Mouse (Mus musculus) hindbrain, embryonic 16.5 days (tissue): ENCODE data around the gene Smarca4. TPM values are rescaled to one million over a fixed set of nuclear protein-coding genes. Genes with fewer than 3 reads are reported as not detected.
A peak's percentile ranks its signal among the peaks of the same experiment; 100 is the strongest.

ENCODE experiments used
- ATAC-seq: fragments of 200-750 bp; cut with Nextera tagmentation; 2 replicates; pipeline ENCODE4 v1.8.0; 2017; ENCODE audit warnings: moderate TSS enrichment, moderate library complexity
- H3K27ac ChIP-seq: fragments of 300-500 bp; sonication (generic); 2 replicates; pipeline ENCODE4 v1.5.1; 2014; ENCODE audit warnings: low read depth, mild to moderate bottlenecking, control low read depth, low read length, moderate library complexity
- H3K27me3 ChIP-seq: fragments of 300-500 bp; sonication (generic); replicated peaks from 2 replicates; pipeline ENCODE4 v1.6.1; 2014; ENCODE audit warnings: low read length; ENCODE audit not compliant: control insufficient read depth, insufficient read depth
- H3K36me3 ChIP-seq: fragments of 300-500 bp; sonication (generic); 2 replicates; pipeline ENCODE4 v1.6.1; 2014; ENCODE audit warnings: mild to moderate bottlenecking, low read length, moderate library complexity, mixed read lengths; ENCODE audit not compliant: control insufficient read depth, insufficient read depth
- H3K4me1 ChIP-seq: fragments of 300-500 bp; sonication (generic); 2 replicates; pipeline ENCODE4 v1.6.1; 2014; ENCODE audit warnings: low read depth, low read length; ENCODE audit not compliant: control insufficient read depth, insufficient read depth
- H3K4me2 ChIP-seq: fragments of 300-500 bp; sonication (generic); 2 replicates; pipeline ENCODE4 v1.6.1; 2014; ENCODE audit warnings: mild to moderate bottlenecking, low read length, control low read depth, moderate library complexity
- H3K4me3 ChIP-seq: fragments of 300-500 bp; sonication (generic); 2 replicates; pipeline ENCODE4 v1.5.1; 2014; ENCODE audit warnings: mild to moderate bottlenecking, low read length, control low read depth, moderate library complexity
- H3K9ac ChIP-seq: fragments of 300-500 bp; sonication (generic); 2 replicates; pipeline ENCODE4 v1.6.1; 2014; ENCODE audit warnings: low read depth, mild to moderate bottlenecking, control low read depth, low read length, moderate library complexity
- H3K9me3 ChIP-seq: fragments of 300-500 bp; sonication (generic); 2 replicates; pipeline ENCODE4 v1.6.1; 2014; ENCODE audit warnings: mild to moderate bottlenecking, low read length, moderate library complexity; ENCODE audit not compliant: control insufficient read depth
- WGBS: fragments of 180-500 bp; shearing (Covaris S2); extraction: QIAGEN DNeasy Blood & Tissue Kit; methylation state at CpG from one replicate; pipeline ENCODE4 v1.1.7; 2014; 5-methylcytosine and 5-hydroxymethylcytosine counted together
- polyA plus RNA-seq: library from polyadenylated mRNA; unstranded; fragments of >200 nt; fragmentation: Nextera tagmentation; extraction: Ambion mirVana; gene quantifications from 2 replicates; pipeline ENCODE4 v1.2.1, GENCODE M21; 2015

Smarca4 gene
- polyA plus RNA-seq, 1 experiment from 2014 or later, result 109 TPM

DNA sequence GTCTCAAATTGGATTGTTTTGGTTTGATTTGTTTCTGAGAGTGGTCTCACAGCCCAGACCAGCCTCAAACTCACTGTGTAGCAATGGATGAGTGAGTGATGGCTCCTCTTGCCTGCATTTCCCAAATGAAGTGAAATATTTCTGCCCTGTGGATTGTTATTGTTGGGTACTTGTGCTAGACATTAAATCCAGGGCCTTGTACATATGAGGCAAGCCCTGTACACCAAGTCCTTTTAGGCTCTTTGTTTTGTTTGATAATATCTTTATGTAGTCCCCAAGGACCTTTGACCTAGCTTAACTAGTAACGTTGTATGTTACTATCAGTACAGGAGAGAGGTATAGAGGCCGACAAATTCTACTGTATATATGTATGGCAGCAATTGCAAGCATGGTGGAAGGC lies 21.1 kb upstream of the Smarca4 start:
- H3K9me3 ChIP-seq, result no peaks in the 10 kb centered on the region
- H3K4me2 ChIP-seq, result no peak overlapping the region
- H3K27me3 ChIP-seq, result no peaks in the 10 kb centered on the region
- H3K4me1 ChIP-seq, result peaks cover 27% of the 10 kb centered on the region
- no peak overlapping the region for H3K27ac ChIP-seq
- no peak overlapping the region for H3K4me3 ChIP-seq
- H3K36me3 ChIP-seq, result peaks cover 5% of the 10 kb centered on the region
- H3K9ac ChIP-seq, result no peak overlapping the region
- no peak for ATAC-seq
- WGBS, result 98% methylated on average over 2 of the region's 2 CpGs

DNA sequence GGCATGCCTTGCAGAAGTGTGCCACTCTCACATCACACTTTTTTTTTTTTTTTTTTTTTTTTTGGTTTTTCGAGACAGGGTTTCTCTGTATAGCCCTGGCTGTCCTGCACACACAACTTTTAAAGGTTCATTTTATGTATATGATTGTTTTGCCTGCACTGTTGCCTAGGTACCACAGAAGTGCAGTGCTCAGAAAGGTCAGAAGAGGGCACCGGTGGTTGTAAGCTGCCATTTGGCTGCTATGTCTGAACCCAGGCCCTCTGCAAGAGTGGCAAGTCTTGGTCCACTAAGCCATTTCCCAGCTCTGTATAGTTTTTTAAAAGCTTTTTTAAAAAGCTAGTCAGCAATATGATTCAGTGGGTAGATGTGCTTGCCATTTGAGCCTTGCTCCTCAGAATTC lies 17.8 kb upstream of the Smarca4 start:
- no peak overlapping the region for H3K27ac ChIP-seq
- H3K4me1 ChIP-seq, result peaks cover 18% of the 10 kb centered on the region
- no peak overlapping the region for H3K9ac ChIP-seq
- H3K9me3 ChIP-seq, result no peaks in the 10 kb centered on the region
- peaks cover 2% of the 10 kb centered on the region; the same call in 1 of the 2 replicates for H3K36me3 ChIP-seq
- no peak overlapping the region for H3K4me2 ChIP-seq
- 40% methylated on average over 2 of the region's 2 CpGs for WGBS
- no peak overlapping the region for H3K4me3 ChIP-seq
- ATAC-seq, result no peak
- H3K27me3 ChIP-seq, result no peaks in the 10 kb centered on the region

GRCm38 (mm10) chr9:21600186-21600585 lies 15.8 kb upstream of the Smarca4 start:
- WGBS, result 85% methylated on average over 3 of the region's 3 CpGs
- H3K36me3 ChIP-seq, result peaks cover 2% of the 10 kb centered on the region; the same call in 1 of the 2 replicates
- no peak for ATAC-seq
- H3K4me1 ChIP-seq, result peaks cover 3% of the 10 kb centered on the region
- no peak overlapping the region for H3K27ac ChIP-seq
- H3K4me3 ChIP-seq, result no peak overlapping the region
- no peak overlapping the region for H3K4me2 ChIP-seq
- H3K9ac ChIP-seq, result no peak overlapping the region
- H3K27me3 ChIP-seq, result no peaks in the 10 kb centered on the region
- no peaks in the 10 kb centered on the region for H3K9me3 ChIP-seq

DNA sequence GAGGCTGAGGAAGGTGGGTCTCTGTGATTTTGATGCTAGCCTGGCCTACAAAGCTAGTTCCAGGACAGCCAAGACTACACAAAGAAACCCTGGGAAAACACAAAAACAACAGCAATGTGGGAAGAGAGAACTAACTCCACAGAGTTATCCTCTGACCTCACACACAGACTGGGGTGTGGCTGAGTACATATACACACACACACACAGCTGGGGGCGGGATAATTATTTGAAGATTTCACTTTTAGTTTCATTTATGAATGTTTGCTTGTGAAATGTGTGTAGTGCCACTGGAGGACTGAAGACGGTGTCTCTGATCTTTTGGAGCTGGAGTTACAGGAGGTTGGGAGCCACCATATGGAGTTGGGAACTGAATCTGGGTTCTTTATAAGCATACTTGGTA lies 14.9 kb upstream of the Smarca4 start:
- peaks cover 2% of the 10 kb centered on the region; the same call in 1 of the 2 replicates for H3K36me3 ChIP-seq
- no peak overlapping the region for H3K4me3 ChIP-seq
- H3K27ac ChIP-seq, result no peak overlapping the region
- ATAC-seq, result no peak
- no peaks in the 10 kb centered on the region for H3K9me3 ChIP-seq
- no peak overlapping the region for H3K9ac ChIP-seq
- WGBS, result 86% methylated on average over 2 of the region's 2 CpGs
- no peak overlapping the region for H3K4me2 ChIP-seq
- H3K4me1 ChIP-seq, result no peaks in the 10 kb centered on the region
- no peaks in the 10 kb centered on the region for H3K27me3 ChIP-seq

- H3K27ac ChIP-seq, result no peak overlapping the region
- ATAC-seq, result peak; percentile 85
- no peak overlapping the region for H3K4me2 ChIP-seq
- no peaks in the 10 kb centered on the region for H3K9me3 ChIP-seq
- H3K4me3 ChIP-seq, result no peak overlapping the region
- no peaks in the 10 kb centered on the region for H3K4me1 ChIP-seq
- 51% methylated on average over 10 of the region's 10 CpGs for WGBS
- H3K36me3 ChIP-seq, result peaks cover 2% of the 10 kb centered on the region; the same call in 1 of the 2 replicates
- no peaks in the 10 kb centered on the region for H3K27me3 ChIP-seq
- H3K9ac ChIP-seq, result no peak overlapping the region
Observed at GRCm38 (mm10) chr9:21601722-21602399, 14.1 kb upstream of the Smarca4 start.

- no peaks in the 10 kb centered on the region for H3K36me3 ChIP-seq
- no peak overlapping the region for H3K4me3 ChIP-seq
- no peaks in the 10 kb centered on the region for H3K27me3 ChIP-seq
- H3K9ac ChIP-seq, result no peak overlapping the region
- no peak overlapping the region for H3K4me2 ChIP-seq
- 74% methylated on average over 5 of the region's 5 CpGs for WGBS
- no peaks in the 10 kb centered on the region for H3K4me1 ChIP-seq
- H3K27ac ChIP-seq, result no peak overlapping the region
- H3K9me3 ChIP-seq, result no peaks in the 10 kb centered on the region
- no peak for ATAC-seq
Observed at GRCm38 (mm10) chr9:21604119-21604518, 11.8 kb upstream of the Smarca4 start.

GRCm38 (mm10) chr9:21605865-21606264 lies 10.1 kb upstream of the Smarca4 start:
- Histone ChIP-seq H3K4me2 (no peak overlapping the region), H3K9ac (no peak overlapping the region), H3K4me3 (no peak overlapping the region), H3K27me3 (no peaks in the 10 kb centered on the region), H3K4me1 (no peaks in the 10 kb centered on the region), H3K36me3 (no peaks in the 10 kb centered on the region), H3K9me3 (no peaks in the 10 kb centered on the region), H3K27ac (no peak overlapping the region)
- ATAC-seq, result no peak
- WGBS, result 76% methylated on average over 5 of the region's 5 CpGs

GRCm38 (mm10) chr9:21606648-21607047 lies 9.3 kb upstream of the Smarca4 start:
- Histone ChIP-seq H3K9ac (no peak overlapping the region), H3K27ac (no peak overlapping the region), H3K27me3 (no peaks in the 10 kb centered on the region), H3K4me1 (no peaks in the 10 kb centered on the region), H3K9me3 (no peaks in the 10 kb centered on the region), H3K36me3 (no peaks in the 10 kb centered on the region), H3K4me2 (no peak overlapping the region), H3K4me3 (no peak overlapping the region)
- WGBS, result 67% methylated on average over 1 of the region's 1 CpGs
- ATAC-seq, result no peak

GRCm38 (mm10) chr9:21609861-21610260 lies 6.1 kb upstream of the Smarca4 start:
- no peak for ATAC-seq
- Histone ChIP-seq H3K27me3 (no peaks in the 10 kb centered on the region), H3K9me3 (no peaks in the 10 kb centered on the region), H3K36me3 (no peaks in the 10 kb centered on the region), H3K4me1 (no peaks in the 10 kb centered on the region), H3K4me3 (no peak overlapping the region), H3K4me2 (no peak overlapping the region), H3K9ac (no peak overlapping the region), H3K27ac (no peak overlapping the region)
- WGBS, result 90% methylated on average over 1 of the region's 1 CpGs
